Mouse (Mus musculus) MEL (cell line): Measurements from ENCODE around the gene Dock4.

Experiments used
- E2F4 ChIP-seq: IDR thresholded peaks from 2 replicates; pipeline ENCODE4 v1.6.1; 2011; ENCODE audit warnings: low read depth, low read length, improper control_type of control experiment, borderline replicate concordance
- USF2 ChIP-seq, 2 experiments: IDR thresholded peaks; 2 replicates each; pipeline ENCODE4 v1.6.1; 2011 to 2012; ENCODE audit warnings: improper control_type of control experiment in 2 of 2, low read length in 2 of 2, borderline replicate concordance in 1 of 2, inconsistent platforms in 1 of 2, low read depth in 1 of 2, mild to moderate bottlenecking in 1 of 2; ENCODE audit not compliant: insufficient read depth in 1 of 2
- ZKSCAN1 ChIP-seq: IDR thresholded peaks from 2 replicates; pipeline ENCODE4 v1.6.1; 2012; ENCODE audit warnings: low read depth, mild to moderate bottlenecking, inconsistent platforms, low read length, improper control_type of control experiment, moderate library complexity

DNA sequence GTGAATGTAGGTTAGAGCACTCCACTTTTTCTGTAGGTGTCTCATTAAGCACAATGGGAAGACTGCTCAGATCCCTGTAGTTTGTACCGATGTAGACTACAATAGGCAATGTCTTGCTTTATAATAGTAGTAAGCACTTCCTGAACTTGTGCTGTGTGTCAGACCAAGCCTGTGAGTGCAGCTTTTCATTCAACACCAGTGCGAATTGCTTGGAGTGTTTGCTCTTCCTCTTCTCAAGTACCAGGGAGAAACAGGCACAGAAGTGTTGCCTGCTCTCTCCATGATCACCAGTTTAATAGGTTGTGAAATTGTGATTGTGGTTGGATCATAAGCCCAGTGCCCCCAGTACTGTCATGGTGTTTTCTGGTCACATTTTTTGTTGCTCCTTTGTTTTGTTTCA is 18.1 kb downstream of the Dock4 start:
- no peak for TF ChIP-seq ZKSCAN1
- no peak for TF ChIP-seq USF2 (IDR thresholded peaks at IDR 0.05; ENCODE audit: borderline replicate concordance in 1 of 2, insufficient read depth in 1 of 2, low read depth in 1 of 2, low read length in 2 of 2)
- no peak for TF ChIP-seq E2F4
